Mouse (Mus musculus) MEL (cell line): Measurements from ENCODE around the gene Pacs1. TPM values are rescaled to one million over a fixed set of nuclear protein-coding genes. Genes with fewer than 3 reads are reported as not detected.

Source experiments
- DNase-seq: peaks from one replicate; pipeline ENCODE4 v3.0.0; 2011; ENCODE audit warnings: low read depth, low spot score
- H3K27ac ChIP-seq: 2 replicates; pipeline ENCODE4 v1.5.1; 2012; ENCODE audit warnings: low read depth, mild to moderate bottlenecking, control low read depth, low read length, moderate library complexity; ENCODE audit not compliant: control insufficient read depth
- H3K27me3 ChIP-seq, 2 experiments: fragments of 150-350 bp in 1 of 2; sonication (generic) in 1 of 2; 2 replicates each; pipeline ENCODE4 v1.6.1; 2012; ENCODE audit warnings: low read length in 2 of 2, mild to moderate bottlenecking in 2 of 2, improper control_type of control experiment in 1 of 2, moderate library complexity in 1 of 2; ENCODE audit not compliant: insufficient read depth in 2 of 2, control insufficient read depth in 1 of 2
- H3K36me3 ChIP-seq, 2 experiments: 2 replicates each; pipeline ENCODE4 v1.6.1; 2012 to 2014; ENCODE audit warnings: low read length in 2 of 2, improper control_type of control experiment in 1 of 2, inconsistent platforms in 1 of 2, mild to moderate bottlenecking in 1 of 2; ENCODE audit not compliant: insufficient read depth in 2 of 2, control insufficient read depth in 1 of 2
- H3K4me1 ChIP-seq, 2 experiments: fragments of 150-350 bp in 1 of 2; sonication (generic) in 1 of 2; 2 replicates each; pipeline ENCODE4 v1.6.1; 2012; ENCODE audit warnings: low read length in 2 of 2, improper control_type of control experiment in 1 of 2, mild to moderate bottlenecking in 1 of 2; ENCODE audit not compliant: insufficient read depth in 2 of 2, control insufficient read depth in 1 of 2
- H3K4me3 ChIP-seq, 2 experiments: fragments of 150-350 bp in 1 of 2; sonication (generic) in 1 of 2; 2 replicates each; pipeline ENCODE4 v1.5.1; 2012; ENCODE audit warnings: low read depth in 2 of 2, low read length in 2 of 2, mild to moderate bottlenecking in 2 of 2, moderate library complexity in 2 of 2, control low read depth in 1 of 2, improper control_type of control experiment in 1 of 2; ENCODE audit not compliant: control insufficient read depth in 1 of 2, insufficient read depth in 1 of 2
- H3K79me2 ChIP-seq: 2 replicates; pipeline ENCODE4 v1.6.1; 2012; ENCODE audit warnings: mild to moderate bottlenecking, low read length, moderate library complexity; ENCODE audit not compliant: control insufficient read depth, poor library complexity, insufficient read depth
- H3K9ac ChIP-seq: 2 replicates; pipeline ENCODE4 v1.6.1; 2012; ENCODE audit warnings: low read depth, mild to moderate bottlenecking, control low read depth, low read length, moderate library complexity; ENCODE audit not compliant: control insufficient read depth, poor library complexity, severe bottlenecking
- H3K9me3 ChIP-seq: fragments of 150-350 bp; sonication (generic); replicated peaks from 2 replicates; pipeline ENCODE4 v1.6.1; 2012; ENCODE audit warnings: mild to moderate bottlenecking, low read length, improper control_type of control experiment, moderate library complexity; ENCODE audit not compliant: insufficient read depth
- CHD2 ChIP-seq: IDR thresholded peaks from 2 replicates; pipeline ENCODE4 v1.6.1; 2011; ENCODE audit warnings: low read length, improper control_type of control experiment
- CTCF ChIP-seq, 3 experiments: IDR thresholded peaks in 2 of 3; conservative IDR thresholded peaks in 1 of 3; 2 replicates each; pipeline ENCODE4 v1.5.1; 2011 to 2012; ENCODE audit warnings: low read length in 3 of 3, low read depth in 2 of 3, mild to moderate bottlenecking in 2 of 3, improper control_type of control experiment in 1 of 3, inconsistent platforms in 1 of 3, mixed read lengths in 1 of 3, moderate library complexity in 1 of 3; ENCODE audit not compliant: control insufficient read depth in 1 of 3, insufficient read depth in 1 of 3, poor library complexity in 1 of 3, severe bottlenecking in 1 of 3
- ELF1 ChIP-seq: IDR thresholded peaks from 2 replicates; pipeline ENCODE4 v1.6.1; 2014; ENCODE audit warnings: low read depth, mild to moderate bottlenecking, inconsistent platforms, low read length, improper control_type of control experiment, moderate library complexity
- EP300 ChIP-seq, 2 experiments: IDR thresholded peaks; 2 replicates each; pipeline ENCODE4 v1.6.1; 2011; ENCODE audit warnings: improper control_type of control experiment in 2 of 2, low read length in 2 of 2, low read depth in 1 of 2, mild to moderate bottlenecking in 1 of 2
- ETS1 ChIP-seq: IDR thresholded peaks from 2 replicates; pipeline ENCODE4 v1.6.1; 2012; ENCODE audit warnings: low read depth, mild to moderate bottlenecking, inconsistent platforms, low read length, improper control_type of control experiment, moderate library complexity
- GABPA ChIP-seq: IDR thresholded peaks from 2 replicates; pipeline ENCODE4 v1.6.1; 2012; ENCODE audit warnings: low read depth, mild to moderate bottlenecking, inconsistent platforms, low read length, improper control_type of control experiment, moderate library complexity
- GATA1 ChIP-seq: IDR thresholded peaks from 2 replicates; pipeline ENCODE4 v1.6.1; 2011; ENCODE audit warnings: low read depth, low read length, improper control_type of control experiment
- KAT2A ChIP-seq: conservative IDR thresholded peaks from 2 replicates; pipeline ENCODE4 v1.6.1; 2012; ENCODE audit warnings: low read depth, low read length, improper control_type of control experiment, inconsistent platforms
- MAFK ChIP-seq: IDR thresholded peaks from 2 replicates; pipeline ENCODE4 v1.6.1; 2011; ENCODE audit warnings: low read depth, mild to moderate bottlenecking, low read length, improper control_type of control experiment, borderline replicate concordance
- MAX ChIP-seq: IDR thresholded peaks from 2 replicates; pipeline ENCODE4 v1.6.1; 2011; ENCODE audit warnings: low read length, improper control_type of control experiment
- MEF2A ChIP-seq: IDR thresholded peaks from 2 replicates; pipeline ENCODE4 v1.6.1; 2014; ENCODE audit warnings: low read depth, mild to moderate bottlenecking, inconsistent platforms, low read length, improper control_type of control experiment; ENCODE audit not compliant: poor library complexity, insufficient replicate concordance, severe bottlenecking; ENCODE audit errors: extremely low read depth
- MYC ChIP-seq: IDR thresholded peaks from 2 replicates; pipeline ENCODE4 v1.6.1; 2011; ENCODE audit warnings: low read depth, mild to moderate bottlenecking, low read length, improper control_type of control experiment, moderate library complexity
- POLR2A ChIP-seq, 2 experiments: IDR thresholded peaks; 2 replicates each; pipeline ENCODE4 v1.6.1; 2011 to 2012; ENCODE audit warnings: low read length in 2 of 2, mild to moderate bottlenecking in 2 of 2, control low read depth in 1 of 2, improper control_type of control experiment in 1 of 2, low read depth in 1 of 2, moderate library complexity in 1 of 2; ENCODE audit not compliant: control insufficient read depth in 1 of 2, insufficient read depth in 1 of 2, poor library complexity in 1 of 2
- POLR2AphosphoS2 ChIP-seq: IDR thresholded peaks from 2 replicates; pipeline ENCODE4 v1.6.1; 2011; ENCODE audit warnings: low read length, improper control_type of control experiment
- POLR2AphosphoS5 ChIP-seq: IDR thresholded peaks from 2 replicates; pipeline ENCODE4 v1.6.1; 2012; ENCODE audit warnings: low read depth, borderline replicate concordance, mild to moderate bottlenecking, inconsistent platforms, low read length, moderate library complexity, mixed read lengths
- RAD21 ChIP-seq: IDR thresholded peaks from 2 replicates; pipeline ENCODE4 v1.6.1; 2011; ENCODE audit warnings: mild to moderate bottlenecking, low read depth, low read length, improper control_type of control experiment
- SMC3 ChIP-seq: IDR thresholded peaks from 2 replicates; pipeline ENCODE4 v1.6.1; 2011; ENCODE audit warnings: low read depth, low read length, improper control_type of control experiment
- TBP ChIP-seq: IDR thresholded peaks from 2 replicates; pipeline ENCODE4 v1.8.0; 2011; ENCODE audit warnings: low read depth, low read length, improper control_type of control experiment
- USF1 ChIP-seq: IDR thresholded peaks from 2 replicates; pipeline ENCODE4 v1.6.1; 2014; ENCODE audit warnings: low read depth, mild to moderate bottlenecking, inconsistent platforms, low read length, improper control_type of control experiment, moderate library complexity
- ZC3H11A ChIP-seq: IDR thresholded peaks from 2 replicates; pipeline ENCODE4 v1.6.1; 2012; ENCODE audit warnings: low read depth, mild to moderate bottlenecking, inconsistent platforms, low read length, improper control_type of control experiment
- ZMIZ1 ChIP-seq: IDR thresholded peaks from 2 replicates; pipeline ENCODE4 v1.6.1; 2012; ENCODE audit warnings: low read depth, mild to moderate bottlenecking, inconsistent platforms, low read length, improper control_type of control experiment, moderate library complexity
- polyA plus RNA-seq, 2 experiments: library from polyadenylated mRNA; stranded (reverse) in 1 of 2; unstranded in 1 of 2; fragments of >175 nt in 1 of 2; fragments of >200 nt in 1 of 2; gene quantifications; 2 replicates each; pipeline versions ENCODE4 v1.2.1 to v1.2.4; 2012; ENCODE audit warnings: low replicate concordance in 2 of 2, low read depth in 1 of 2; ENCODE audit not compliant: insufficient read length in 2 of 2, insufficient read depth in 1 of 2, missing spikeins in 1 of 2
- total RNA-seq: library from RNA; depleted of rRNA; stranded (reverse); fragments of 300-350 nt; gene quantifications from 2 replicates; pipeline ENCODE4 v1.2.3, GENCODE M21; 2012

Gene Pacs1
- total and polyA plus RNA-seq, 3 experiments: 5.7 to 19.9 TPM; not detected in 1

DNA sequence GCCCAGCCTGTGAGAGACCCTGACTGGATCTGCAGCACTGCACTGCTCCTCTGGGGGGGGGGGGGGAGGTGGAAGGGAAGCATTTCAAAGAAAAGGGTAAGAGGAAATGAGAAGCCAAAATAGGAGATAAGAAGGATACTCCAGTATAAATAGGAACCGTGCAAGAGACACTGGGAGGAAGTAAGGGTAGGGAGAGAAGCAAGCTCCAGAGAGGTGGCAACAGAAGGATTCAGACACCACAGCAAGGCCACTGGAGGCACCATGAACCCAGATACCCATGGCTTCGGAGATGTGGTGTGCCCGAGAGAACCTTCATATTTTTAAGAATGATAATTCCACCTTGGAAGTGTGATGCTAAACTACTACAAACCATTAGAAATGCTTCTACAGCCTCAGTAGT, 74.4 kb downstream of the Pacs1 start:
- Histone ChIP-seq H3K9ac (no peak overlapping the region), H3K4me3 (no peak overlapping the region; a peak in 1 of 4 replicates), H3K79me2 (no peaks in the 10 kb centered on the region), H3K36me3 (peaks cover 0 to 15% of the 10 kb centered on the region in 2 experiments; a peak in 2 of 4 replicates), H3K27ac (peak overlapping the region; percentile 29; the same call in 1 of the 2 replicates), H3K4me1 (peaks cover 7% of the 10 kb centered on the region in 2 experiments), H3K27me3 (no peaks in the 10 kb centered on the region)
- no peak for TF ChIP-seq MAFK
- no peak for TF ChIP-seq CTCF (IDR thresholded peaks at IDR 0.05 in 2 of 3, conservative IDR thresholded peaks at IDR 0.05 in 1 of 3; ENCODE audit: control insufficient read depth in 1 of 3, insufficient read depth in 1 of 3, low read depth in 2 of 3, low read length in 3 of 3, poor library complexity in 1 of 3, severe bottlenecking in 1 of 3)
- no peak for TF ChIP-seq MAX
- TF ChIP-seq ZC3H11A: no peak
- TF ChIP-seq GATA1: peak; percentile 56; the same call in 1 of the 2 replicates
- peak; percentile 59; the same call in 1 of the 2 replicates for TF ChIP-seq TBP
- TF ChIP-seq EP300 (IDR thresholded peaks at IDR 0.05; ENCODE audit: low read depth in 1 of 2, low read length in 2 of 2): peak in 1 of 2 experiments; percentile 26; a peak in 1 of 4 replicates
- TF ChIP-seq POLR2A (IDR thresholded peaks at IDR 0.05; ENCODE audit: control insufficient read depth in 1 of 2, insufficient read depth in 1 of 2, low read depth in 1 of 2, low read length in 2 of 2, poor library complexity in 1 of 2): peak in 1 of 2 experiments; percentile 30; a peak in 1 of 4 replicates
- TF ChIP-seq, all 39 proteins: peak for 4
- peak; percentile 63 for DNase-seq
- H3K9me3 ChIP-seq: no peaks in the 10 kb centered on the region

DNA sequence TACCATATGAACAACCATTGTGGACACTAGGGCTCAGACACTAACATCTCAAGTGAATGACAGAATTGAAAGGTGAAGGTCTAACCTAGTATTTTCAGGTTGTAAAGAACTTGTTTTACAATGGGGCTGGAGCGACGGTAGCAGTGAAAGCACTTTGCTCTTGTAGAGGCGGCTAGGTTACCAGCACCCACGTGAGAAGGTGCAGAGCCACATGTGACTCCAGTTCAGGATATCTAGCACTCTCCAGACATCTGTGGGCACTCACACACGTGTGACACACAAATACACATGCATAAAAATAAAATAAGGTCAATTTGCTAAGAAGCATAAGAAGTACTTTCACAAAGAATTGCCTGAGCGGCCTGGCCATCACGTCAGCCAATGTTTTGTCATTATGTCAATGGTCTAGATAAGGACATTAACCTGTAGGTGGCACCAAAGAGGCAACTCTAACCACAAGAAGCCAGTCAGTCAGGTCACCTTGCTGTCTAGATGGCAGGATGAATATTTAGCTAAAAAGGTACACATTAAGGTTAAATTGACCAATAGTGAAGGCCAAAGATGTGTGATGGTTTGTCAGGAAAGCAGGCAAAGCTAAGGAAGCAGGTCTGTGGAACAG, 77.4 kb downstream of the Pacs1 start:
- TF ChIP-seq CTCF (IDR thresholded peaks at IDR 0.05 in 2 of 3, conservative IDR thresholded peaks at IDR 0.05 in 1 of 3; ENCODE audit: control insufficient read depth in 1 of 3, insufficient read depth in 1 of 3, low read depth in 2 of 3, low read length in 3 of 3, poor library complexity in 1 of 3, severe bottlenecking in 1 of 3) (peak; percentile 30 to 70 (median 64)), MEF2A (no peak), RAD21 (peak; percentile 48), ELF1 (no peak), USF1 (no peak), GABPA (no peak), EP300 (IDR thresholded peaks at IDR 0.05; ENCODE audit: low read depth in 1 of 2, low read length in 2 of 2) (no peak), SMC3 (peak; percentile 54), MYC (no peak), GATA1 (peak; percentile 81), KAT2A (no peak), POLR2AphosphoS5 (no peak), ZMIZ1 (no peak), ETS1 (0 out of 2 replicates have a peak, but pooled peaks have one; percentile 14), POLR2A (IDR thresholded peaks at IDR 0.05; ENCODE audit: control insufficient read depth in 1 of 2, insufficient read depth in 1 of 2, low read depth in 1 of 2, low read length in 2 of 2, poor library complexity in 1 of 2) (no peak), POLR2AphosphoS2 (no peak), MAX (no peak), CHD2 (no peak)
- Histone ChIP-seq H3K4me1 (peaks cover 7% of the 10 kb centered on the region in 2 experiments), H3K27me3 (no peaks in the 10 kb centered on the region), H3K9ac (no peak overlapping the region), H3K9me3 (no peaks in the 10 kb centered on the region), H3K36me3 (peaks cover 0 to 15% of the 10 kb centered on the region in 2 experiments; a peak in 2 of 4 replicates), H3K4me3 (no peak overlapping the region), H3K79me2 (no peaks in the 10 kb centered on the region), H3K27ac (no peak overlapping the region)
- DNase-seq: peak; percentile 85
